Mouse (Mus musculus) MEL (cell line): ENCODE measurements around the gene Deaf1.

Source experiments
- CTCF ChIP-seq, 3 experiments: IDR thresholded peaks in 2 of 3; conservative IDR thresholded peaks in 1 of 3; 2 replicates each; pipeline ENCODE4 v1.5.1; 2011 to 2012; ENCODE audit warnings: low read length in 3 of 3, low read depth in 2 of 3, mild to moderate bottlenecking in 2 of 3, improper control_type of control experiment in 1 of 3, inconsistent platforms in 1 of 3, mixed read lengths in 1 of 3, moderate library complexity in 1 of 3; ENCODE audit not compliant: control insufficient read depth in 1 of 3, insufficient read depth in 1 of 3, poor library complexity in 1 of 3, severe bottlenecking in 1 of 3
- EP300 ChIP-seq, 2 experiments: IDR thresholded peaks; 2 replicates each; pipeline ENCODE4 v1.6.1; 2011; ENCODE audit warnings: improper control_type of control experiment in 2 of 2, low read length in 2 of 2, low read depth in 1 of 2, mild to moderate bottlenecking in 1 of 2
- GATA1 ChIP-seq: IDR thresholded peaks from 2 replicates; pipeline ENCODE4 v1.6.1; 2011; ENCODE audit warnings: low read depth, low read length, improper control_type of control experiment
- JUND ChIP-seq: IDR thresholded peaks from 2 replicates; pipeline ENCODE4 v1.6.1; 2011; ENCODE audit warnings: low read depth, mild to moderate bottlenecking, improper control_type of control experiment, low read length
- KAT2A ChIP-seq: conservative IDR thresholded peaks from 2 replicates; pipeline ENCODE4 v1.6.1; 2012; ENCODE audit warnings: low read depth, low read length, improper control_type of control experiment, inconsistent platforms
- MAFK ChIP-seq: IDR thresholded peaks from 2 replicates; pipeline ENCODE4 v1.6.1; 2011; ENCODE audit warnings: low read depth, mild to moderate bottlenecking, low read length, improper control_type of control experiment, borderline replicate concordance
- MEF2A ChIP-seq: IDR thresholded peaks from 2 replicates; pipeline ENCODE4 v1.6.1; 2014; ENCODE audit warnings: low read depth, mild to moderate bottlenecking, inconsistent platforms, low read length, improper control_type of control experiment; ENCODE audit not compliant: poor library complexity, insufficient replicate concordance, severe bottlenecking; ENCODE audit errors: extremely low read depth
- NRF1 ChIP-seq: IDR thresholded peaks from 2 replicates; pipeline ENCODE4 v1.6.1; 2014; ENCODE audit warnings: low read depth, mild to moderate bottlenecking, inconsistent platforms, low read length, improper control_type of control experiment, moderate library complexity; ENCODE audit not compliant: poor library complexity, insufficient read depth, severe bottlenecking
- POLR2A ChIP-seq, 2 experiments: IDR thresholded peaks; 2 replicates each; pipeline ENCODE4 v1.6.1; 2011 to 2012; ENCODE audit warnings: low read length in 2 of 2, mild to moderate bottlenecking in 2 of 2, control low read depth in 1 of 2, improper control_type of control experiment in 1 of 2, low read depth in 1 of 2, moderate library complexity in 1 of 2; ENCODE audit not compliant: control insufficient read depth in 1 of 2, insufficient read depth in 1 of 2, poor library complexity in 1 of 2
- POLR2AphosphoS5 ChIP-seq: IDR thresholded peaks from 2 replicates; pipeline ENCODE4 v1.6.1; 2012; ENCODE audit warnings: low read depth, borderline replicate concordance, mild to moderate bottlenecking, inconsistent platforms, low read length, moderate library complexity, mixed read lengths
- SMC3 ChIP-seq: IDR thresholded peaks from 2 replicates; pipeline ENCODE4 v1.6.1; 2011; ENCODE audit warnings: low read depth, low read length, improper control_type of control experiment
- ZKSCAN1 ChIP-seq: IDR thresholded peaks from 2 replicates; pipeline ENCODE4 v1.6.1; 2012; ENCODE audit warnings: low read depth, mild to moderate bottlenecking, inconsistent platforms, low read length, improper control_type of control experiment, moderate library complexity
- ZNF384 ChIP-seq: IDR thresholded peaks from 2 replicates; pipeline ENCODE4 v1.6.1; 2012; ENCODE audit warnings: low read depth, mild to moderate bottlenecking, inconsistent platforms, low read length, improper control_type of control experiment

GRCm38 (mm10) chr7:141319446-141319845 is 8.0 kb downstream of the Deaf1 start:
- no peak for TF ChIP-seq MAFK
- TF ChIP-seq POLR2A (IDR thresholded peaks at IDR 0.05; ENCODE audit: control insufficient read depth in 1 of 2, insufficient read depth in 1 of 2, low read depth in 1 of 2, low read length in 2 of 2, poor library complexity in 1 of 2) = no peak
- no peak for TF ChIP-seq ZNF384
- no peak for TF ChIP-seq POLR2AphosphoS5
- TF ChIP-seq NRF1 = no peak
- TF ChIP-seq CTCF (IDR thresholded peaks at IDR 0.05 in 2 of 3, conservative IDR thresholded peaks at IDR 0.05 in 1 of 3; ENCODE audit: control insufficient read depth in 1 of 3, insufficient read depth in 1 of 3, low read depth in 2 of 3, low read length in 3 of 3, poor library complexity in 1 of 3, severe bottlenecking in 1 of 3) = no peak
- no peak for TF ChIP-seq KAT2A
- TF ChIP-seq MEF2A = no peak
- TF ChIP-seq ZKSCAN1 = no peak
- TF ChIP-seq SMC3 = no peak
- no peak for TF ChIP-seq EP300 (IDR thresholded peaks at IDR 0.05; ENCODE audit: low read depth in 1 of 2, low read length in 2 of 2)
- TF ChIP-seq GATA1 = no peak
- TF ChIP-seq JUND = no peak
